8 mouse cellular contexts compared by ENCODE assay signal in the genomic region with DNA sequence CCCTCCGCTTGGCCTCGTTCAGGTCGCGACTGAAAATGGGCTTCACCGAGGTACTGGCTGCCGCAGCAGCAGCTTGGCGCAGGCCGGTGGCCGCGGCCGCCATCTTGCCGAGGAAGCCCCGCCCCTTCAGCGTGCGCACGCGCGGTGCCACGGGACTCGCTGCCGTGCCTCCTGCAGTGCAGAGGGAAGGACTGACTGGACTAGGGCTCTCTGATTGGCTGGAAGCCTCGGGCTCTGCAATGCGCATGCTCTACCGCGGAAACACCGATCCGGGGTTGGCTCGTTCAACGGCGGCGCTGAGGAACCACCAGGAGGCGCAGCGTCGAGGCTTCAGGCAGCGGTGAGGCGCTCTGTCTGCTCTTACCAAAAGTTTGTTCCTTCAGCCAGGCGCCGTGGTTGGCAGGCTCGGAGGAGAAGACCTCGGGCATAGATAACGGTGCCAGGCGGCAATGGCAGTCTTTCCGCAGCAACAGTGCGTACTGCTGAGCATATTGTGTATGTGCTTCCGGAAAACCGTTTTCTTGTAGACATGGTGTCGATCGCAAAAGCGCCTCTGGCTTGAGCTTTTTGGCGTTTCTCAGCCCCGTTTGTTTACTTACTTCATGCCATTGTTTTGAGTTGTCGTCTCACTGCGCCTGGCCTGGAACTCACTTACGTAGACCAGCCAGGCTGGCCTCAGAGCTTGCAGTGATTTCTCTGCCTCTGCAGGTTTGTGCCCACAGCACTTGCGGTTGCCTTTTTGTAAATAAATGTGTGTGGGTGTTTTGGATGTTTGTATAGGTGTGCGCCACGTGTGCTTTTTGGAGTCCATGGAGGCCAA. TPM values are rescaled to one million over a fixed set of nuclear protein-coding genes. Genes with fewer than 3 reads are reported as not detected.
DNase-seq lines count a peak whose midpoint lies in the region; ATAC-seq and TF ChIP-seq lines count a peak whose summit lies in the region.

Ndufa6 (minus strand) TSS at position 197 of the 820 bp plus-strand sequence.

- DNase-seq in A20 (ENCODE audit: low read depth, low spot score), result peak; percentile 98
- peak; percentile 97 to 98 for DNase-seq in heart, adult 9 months (ENCODE audit: low spot score in 2 of 2)
- peak; percentile 92 to 93 for DNase-seq in monocyte, adult 2 months (ENCODE audit: low read depth in 1 of 2, low spot score in 2 of 2)
- peak; percentile 97 for DNase-seq in spleen, postnatal 36 days (ENCODE audit: low spot score in 2 of 2)

- ATAC-seq in kidney, embryonic 14.5 days (ENCODE audit: low FRiP score, low TSS enrichment), result peak; percentile 99
- peak; percentile 98 for ATAC-seq in limb, embryonic 15.5 days (ENCODE audit: insufficient number of reproducible peaks, low FRiP score, low TSS enrichment, low read depth)

- H3K4me2 ChIP-seq in kidney, embryonic 14.5 days (replicated peaks; ENCODE audit: low read depth, low read length), result peak within 1 kb of the TSS; percentile 89
- H3K4me2 ChIP-seq in limb, embryonic 15.5 days, result peak within 1 kb of the TSS; percentile 83

- H3K27ac ChIP-seq in bone marrow macrophage, adult 2 months (ENCODE audit: insufficient read depth, low read depth, low read length), result peak within 1 kb of the TSS; percentile 70
- H3K27ac ChIP-seq in embryonic fibroblast, embryonic 13.5 days (ENCODE audit: insufficient read depth, low read length), result peak within 1 kb of the TSS; percentile 77
- H3K27ac ChIP-seq in kidney, embryonic 14.5 days (ENCODE audit: low read depth, low read length), result peak within 1 kb of the TSS; percentile 82
- H3K27ac ChIP-seq in limb, embryonic 15.5 days, result peak within 1 kb of the TSS; percentile 94

- TF ChIP-seq CTCF in bone marrow macrophage, adult 2 months (IDR thresholded peaks at IDR 0.05; ENCODE audit: low read depth, low read length), result peak; percentile 41; the same call in 1 of the 2 replicates
- TF ChIP-seq CTCF in embryonic fibroblast, embryonic 13.5 days (IDR thresholded peaks at IDR 0.05; ENCODE audit: borderline replicate concordance, insufficient read depth, low read length), result peak; percentile 93

- H3K9me3 ChIP-seq in kidney, embryonic 14.5 days (ENCODE audit: control insufficient read depth, low read length), result no peaks in the 10 kb centered on the region
- H3K9me3 ChIP-seq in limb, embryonic 15.5 days, result no peaks in the 10 kb centered on the region

- 1% methylated on average over 57 of the region's 57 CpGs for WGBS in kidney, embryonic 14.5 days
- 1% methylated on average over 57 of the region's 57 CpGs for WGBS in limb, embryonic 15.5 days

- H3K9ac ChIP-seq in kidney, embryonic 14.5 days (ENCODE audit: low read depth, low read length), result peak within 1 kb of the TSS; percentile 96
- peak within 1 kb of the TSS; percentile 98 for H3K9ac ChIP-seq in limb, embryonic 15.5 days

- peaks cover 10% of the 10 kb centered on the region for H3K4me1 ChIP-seq in bone marrow macrophage, adult 2 months (ENCODE audit: control insufficient read depth, insufficient read depth, low read length)
- H3K4me1 ChIP-seq in embryonic fibroblast, embryonic 13.5 days (ENCODE audit: control insufficient read depth, insufficient read depth, low read length), result no peaks in the 10 kb centered on the region
- H3K4me1 ChIP-seq in kidney, embryonic 14.5 days (ENCODE audit: control insufficient read depth, insufficient read depth, low read length), result peaks cover 17% of the 10 kb centered on the region
- H3K4me1 ChIP-seq in limb, embryonic 15.5 days, result peaks cover 26% of the 10 kb centered on the region

- peaks cover 15% of the 10 kb centered on the region for H3K36me3 ChIP-seq in kidney, embryonic 14.5 days (ENCODE audit: control insufficient read depth, insufficient read depth, low read length)
- H3K36me3 ChIP-seq in limb, embryonic 15.5 days, result peaks cover 18% of the 10 kb centered on the region

- peak within 1 kb of the TSS; percentile 77 for H3K4me3 ChIP-seq in bone marrow macrophage, adult 2 months (ENCODE audit: insufficient read depth, low read length)
- peak within 1 kb of the TSS; percentile 72 for H3K4me3 ChIP-seq in embryonic fibroblast, embryonic 13.5 days (ENCODE audit: insufficient read depth, low read length)
- H3K4me3 ChIP-seq in kidney, embryonic 14.5 days (ENCODE audit: low read length), result peak within 1 kb of the TSS; percentile 85
- H3K4me3 ChIP-seq in limb, embryonic 15.5 days, result peak within 1 kb of the TSS; percentile 95

- no peaks in the 10 kb centered on the region for H3K27me3 ChIP-seq in kidney, embryonic 14.5 days (ENCODE audit: control insufficient read depth, insufficient read depth, low read length)
- H3K27me3 ChIP-seq in limb, embryonic 15.5 days, result no peaks in the 10 kb centered on the region

- TF ChIP-seq POLR2A in bone marrow macrophage, adult 2 months (IDR thresholded peaks at IDR 0.05; ENCODE audit: borderline replicate concordance, low read depth, low read length), result peak; percentile 96
- peak; percentile 99 for TF ChIP-seq POLR2A in embryonic fibroblast, embryonic 13.5 days (IDR thresholded peaks at IDR 0.05; ENCODE audit: low read depth, low read length)

RNA-seq across cellular contexts. Expression of gene Ndufa6, which starts in this region (rescaled TPM):
- polyA plus RNA-seq in bone marrow macrophage, adult 2 months (2012; ENCODE audit: insufficient read depth, insufficient read length, missing spikeins), result 315 and 361 TPM in 2 replicates
- polyA plus RNA-seq in embryonic fibroblast, embryonic 13.5 days (2011; ENCODE audit: insufficient read length, low read depth, missing spikeins), result 154 and 171 TPM in 2 replicates
- polyA plus RNA-seq in kidney, embryonic 14.5 days (2014; fragmentation: Nextera tagmentation; extraction: Ambion mirVana), result 396 and 553 TPM in 2 replicates
- polyA plus RNA-seq in limb, embryonic 15.5 days (2015; fragmentation: Nextera tagmentation; extraction: Ambion mirVana), result 261 and 281 TPM in 2 replicates

Comparison
In these comparisons a context has a peak if more than half of its experiments do, and no peak if none do; other contexts are left out.
1. Peak in every context shown above with its lines: DNase-seq, ATAC-seq, H3K4me3 ChIP-seq and H3K27ac ChIP-seq.